Mouse (Mus musculus) urinary bladder, adult 18-20 months (tissue): ENCODE measurements around the gene Tiprl.

Source experiments
- DNase-seq, 2 experiments: peaks; one replicate each; pipeline ENCODE4 v3.0.0; 2022; ENCODE audit warnings: low spot score in 2 of 2, mixed read lengths in 2 of 2

Tiprl gene

DNA sequence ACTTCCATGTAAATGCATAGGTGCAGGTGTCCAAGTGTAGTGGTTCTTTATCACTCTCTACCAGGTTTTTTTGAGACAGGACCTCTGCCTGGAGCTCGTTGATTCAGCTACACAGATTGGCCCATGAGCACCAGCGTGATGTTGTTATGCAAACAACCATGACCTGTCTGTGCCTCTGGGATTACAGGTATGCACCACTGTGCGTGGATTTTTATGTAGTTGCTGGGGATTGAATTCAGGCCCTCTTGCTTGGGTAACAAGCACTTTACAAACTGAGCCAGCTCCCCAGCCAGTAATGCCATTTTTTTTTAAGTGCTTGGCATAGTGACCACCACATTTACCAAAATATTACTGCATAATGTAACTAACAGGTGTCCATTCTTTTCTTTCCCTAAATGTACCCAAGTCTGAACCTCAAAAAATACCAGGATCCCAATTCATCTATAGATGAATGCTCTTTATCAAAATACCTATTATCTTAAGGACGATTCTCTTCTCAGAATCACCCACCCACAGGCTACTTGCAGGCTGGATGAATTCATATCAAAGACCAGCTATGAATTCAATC, 35.3 kb downstream of the Tiprl start:
- DNase-seq = no peak

DNA sequence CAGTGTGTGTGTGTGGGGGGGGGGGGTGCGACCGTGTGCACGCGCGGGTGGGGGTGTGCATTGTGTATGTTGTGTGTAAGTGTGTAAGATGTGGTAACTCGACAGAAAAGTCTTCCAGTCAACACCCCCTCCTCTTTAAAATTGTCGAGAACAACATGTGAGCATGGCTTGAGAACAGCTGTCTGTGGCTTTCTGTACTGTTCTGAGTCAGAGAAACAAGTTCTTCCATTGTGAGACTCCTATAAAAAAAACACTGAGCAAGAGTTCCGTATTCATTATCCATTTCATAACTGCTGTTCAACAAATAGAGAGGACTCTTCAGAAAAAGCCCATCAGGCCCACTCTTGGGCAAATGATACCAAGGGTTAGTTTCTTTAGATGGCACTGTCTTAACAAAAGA, 36.0 kb downstream of the Tiprl start:
- DNase-seq = no peak

DNA sequence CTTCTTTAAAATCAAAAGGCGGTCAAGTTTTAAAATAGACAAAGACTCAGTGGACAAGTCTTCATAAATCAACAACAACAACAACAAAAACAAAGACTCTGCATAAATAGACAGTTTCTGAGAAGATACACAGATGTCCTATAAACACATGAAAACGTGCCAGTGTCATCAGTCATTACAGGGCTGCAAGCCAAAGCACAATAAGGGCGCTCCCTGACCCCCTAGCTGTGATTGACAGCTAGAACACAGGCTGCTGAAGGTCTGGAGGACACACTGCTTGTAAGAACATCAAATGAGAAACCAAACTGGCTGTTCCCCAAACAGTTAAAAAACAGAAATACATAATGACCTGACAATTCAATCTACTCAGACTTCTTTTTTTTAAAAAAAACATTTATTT, 37.2 kb downstream of the Tiprl start:
- no peak for DNase-seq

DNA sequence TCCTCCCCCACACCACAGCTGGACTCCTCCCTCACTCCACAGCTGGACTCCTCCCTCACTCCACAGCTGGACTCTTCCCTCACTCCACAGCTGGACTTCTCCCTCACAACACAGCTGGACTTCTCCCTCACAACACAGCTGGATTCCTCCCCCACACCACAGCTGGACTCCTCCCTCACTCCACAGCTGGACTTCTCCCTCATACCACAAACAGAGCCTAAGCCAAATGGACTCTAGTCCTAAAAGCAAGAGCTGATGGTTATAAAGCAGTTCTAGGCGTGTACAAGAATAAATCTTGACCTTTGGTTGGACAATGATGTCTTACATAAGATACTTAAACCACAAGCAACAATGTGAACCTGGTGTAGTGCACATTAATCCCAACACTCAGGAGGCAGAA, 37.8 kb downstream of the Tiprl start:
- no peak for DNase-seq

DNA sequence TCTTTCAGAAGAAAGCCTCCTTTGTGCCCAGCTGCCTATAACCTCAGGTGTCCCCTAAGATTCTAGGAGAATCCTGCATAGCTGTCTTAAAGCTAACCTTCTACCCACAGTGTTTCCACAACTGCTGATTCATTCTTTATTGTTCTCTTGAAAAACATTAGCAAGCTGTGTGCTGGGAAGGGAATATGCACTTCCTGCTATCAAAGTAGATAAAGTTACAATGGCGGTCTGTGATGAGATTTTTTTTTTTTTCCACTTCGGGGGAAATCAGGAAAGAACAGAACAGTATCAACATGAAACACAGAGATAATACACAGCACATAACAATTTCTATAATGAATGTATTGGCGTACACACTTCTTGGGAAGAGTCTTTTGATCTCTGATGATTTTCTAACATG, 38.9 kb downstream of the Tiprl start:
- DNase-seq = no peak

DNA sequence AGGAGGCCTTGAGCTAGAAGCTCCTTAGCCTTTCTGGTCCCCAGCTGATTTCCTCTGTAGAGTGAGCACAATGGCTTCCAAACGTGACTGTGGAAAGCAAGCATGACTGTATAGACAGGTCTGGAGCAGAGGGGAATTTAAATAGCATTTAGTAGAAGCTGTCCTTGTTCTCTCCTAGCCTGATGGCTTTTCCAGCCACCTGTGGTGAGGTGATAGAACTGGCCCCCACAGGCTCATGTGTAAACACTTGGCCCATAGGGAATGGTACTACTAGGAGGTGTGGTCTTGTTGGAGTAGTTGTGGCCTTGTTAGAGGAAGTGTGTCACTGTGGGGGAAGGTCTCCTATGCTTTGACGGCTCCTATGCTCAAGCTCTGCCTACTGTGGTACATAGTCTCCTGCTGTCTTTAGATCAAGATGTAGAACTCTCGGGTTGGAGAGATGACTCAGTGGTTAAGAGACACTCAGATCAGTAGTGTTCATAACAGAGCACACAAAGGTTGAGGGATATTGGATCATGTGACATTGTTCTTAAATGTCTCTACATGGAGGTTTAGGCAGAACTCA, 41.3 kb downstream of the Tiprl start:
- DNase-seq = no peak

DNA sequence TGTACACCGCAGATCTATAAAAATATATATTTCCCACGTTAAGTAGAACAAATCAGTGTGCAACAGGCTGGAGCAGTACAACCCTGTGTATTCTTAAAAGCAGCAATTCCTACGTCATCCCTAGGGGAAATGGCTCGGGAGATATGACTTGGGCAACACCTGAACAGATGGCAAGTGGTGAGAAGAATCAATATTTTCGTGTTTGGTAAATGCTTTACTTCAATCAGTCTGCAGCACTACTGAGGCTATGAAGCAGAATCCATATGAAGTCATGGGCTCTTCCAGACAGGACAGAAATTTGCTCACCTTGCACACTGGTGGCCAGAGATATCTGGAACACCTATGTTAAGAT, 42.2 kb downstream of the Tiprl start:
- no peak for DNase-seq

DNA sequence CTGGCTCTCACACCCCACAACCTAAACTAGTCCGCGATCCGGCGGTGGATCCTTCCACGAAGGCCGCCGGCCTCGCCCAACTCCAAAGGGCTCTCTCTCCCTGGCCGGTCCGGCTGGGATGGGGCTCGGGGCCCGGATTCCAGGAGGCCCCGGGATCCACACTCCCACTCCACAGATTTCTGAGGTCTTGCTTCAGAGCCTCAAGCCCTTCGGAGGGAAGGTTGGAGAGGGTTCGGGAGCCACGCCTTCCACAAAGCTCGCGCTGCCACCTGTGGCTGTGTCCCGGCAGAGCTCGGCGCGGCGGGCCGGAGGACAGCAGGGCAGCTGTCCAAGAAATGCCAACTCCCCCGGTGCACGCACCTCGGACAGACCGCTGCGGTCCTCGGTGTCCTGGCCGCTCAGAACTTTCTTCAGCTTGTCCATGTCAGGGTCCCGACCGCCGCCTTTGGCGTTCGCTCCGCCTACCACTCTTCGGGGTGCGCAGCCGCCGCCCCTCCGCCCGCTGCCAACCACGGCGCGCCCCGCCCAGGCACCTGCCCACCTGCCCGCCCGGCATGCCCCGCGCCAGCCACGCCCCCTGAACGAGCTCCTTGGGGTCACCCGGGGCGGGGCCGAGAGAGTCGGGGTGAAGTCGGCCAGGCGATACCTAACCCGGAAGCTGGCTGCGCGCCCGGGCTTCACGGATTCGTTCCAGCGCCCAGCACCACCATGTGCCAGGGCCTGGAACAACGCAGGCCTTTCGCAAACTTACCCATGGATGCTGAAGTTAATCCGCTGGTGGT, 42.7 kb downstream of the Tiprl start, which contains the start of gene Sft2d2:
Gene Sft2d2 (minus strand): TSS at position 559 of the 782 bp plus-strand sequence.
- DNase-seq = peak; percentile 79 to 90

DNA sequence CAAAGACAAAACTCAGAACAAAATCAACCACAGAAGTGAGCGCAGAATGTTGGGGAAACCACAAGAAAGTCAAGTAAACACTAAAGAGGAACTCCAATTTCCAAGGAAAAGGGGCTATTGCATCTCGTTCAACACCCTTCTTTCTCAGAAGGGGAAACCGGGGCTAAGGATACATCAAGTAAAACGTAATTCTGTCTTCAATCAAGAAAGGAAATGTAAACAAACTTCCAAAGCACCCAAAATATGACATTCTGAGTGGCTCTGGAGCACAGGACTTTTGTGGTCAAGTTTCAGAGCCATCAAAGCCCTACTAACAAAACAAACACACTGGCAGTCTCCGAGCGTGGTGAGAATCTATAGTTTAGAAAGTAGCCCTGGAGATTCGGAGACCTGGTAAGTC, 43.4 kb downstream of the Tiprl start:
- no peak for DNase-seq

DNA sequence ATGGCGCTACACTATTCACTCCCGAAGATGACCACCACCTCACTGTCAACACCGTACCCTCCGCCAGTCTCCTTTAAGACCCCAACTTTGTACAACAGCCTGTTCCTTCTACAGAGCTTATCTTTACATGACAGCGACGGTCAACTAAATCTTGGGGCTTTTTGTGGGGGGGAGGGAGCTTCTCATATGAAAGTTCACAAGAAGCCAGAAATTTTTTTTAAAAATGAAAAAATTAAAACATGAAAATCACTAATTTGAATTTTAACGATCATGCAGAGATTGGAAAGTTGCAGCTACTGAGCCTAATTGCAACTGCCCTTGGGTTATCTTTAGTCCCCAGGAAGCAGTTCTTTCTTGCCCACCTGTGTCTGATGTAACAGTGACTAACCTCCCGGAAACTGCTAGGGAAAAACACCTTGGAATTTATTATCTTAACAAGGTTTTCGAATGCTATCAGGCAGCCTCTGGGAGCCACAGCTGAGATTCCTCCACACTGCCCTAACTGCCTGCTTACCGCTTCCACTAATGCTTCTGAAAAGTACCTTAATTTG, 44.0 kb downstream of the Tiprl start:
- DNase-seq = no peak

DNA sequence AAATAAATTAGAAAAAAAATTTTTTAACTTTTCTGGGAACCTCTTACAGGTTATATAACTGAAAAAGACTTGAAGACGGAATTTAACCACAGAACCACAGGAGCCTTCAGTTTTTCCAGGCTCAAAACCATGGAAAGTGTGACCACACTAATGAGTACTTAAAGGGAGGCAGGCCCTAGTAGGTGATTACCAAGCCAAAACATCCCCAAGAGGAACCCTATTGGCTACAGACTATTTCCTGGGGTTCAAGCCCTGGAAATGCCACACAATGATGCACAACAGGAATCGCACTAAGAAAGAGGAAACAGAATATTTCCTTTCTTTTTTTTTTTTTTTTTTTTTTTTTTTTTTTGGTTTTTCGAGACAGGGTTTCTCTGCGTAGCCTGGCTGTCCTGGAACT, 44.7 kb downstream of the Tiprl start:
- no peak for DNase-seq

DNA sequence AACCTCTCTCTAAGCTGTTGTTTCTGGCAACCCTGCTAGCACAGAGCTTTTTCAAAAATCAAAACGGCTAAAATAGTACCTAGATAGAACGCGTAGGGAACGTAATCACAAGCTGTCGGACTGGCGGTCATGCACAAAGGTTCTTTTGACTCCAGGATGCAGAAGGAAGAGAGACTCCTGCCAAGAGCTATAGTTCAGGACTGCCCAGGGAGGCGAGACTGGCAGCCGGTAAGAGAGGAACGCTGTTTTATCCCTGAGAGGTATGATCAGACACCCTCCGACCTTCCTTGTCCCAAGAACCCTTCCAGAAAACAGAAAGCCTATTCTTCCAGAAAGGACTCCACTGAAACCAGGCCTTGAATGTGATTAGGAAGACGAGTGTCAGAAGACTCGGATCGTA, 45.2 kb downstream of the Tiprl start:
- no peak for DNase-seq

DNA sequence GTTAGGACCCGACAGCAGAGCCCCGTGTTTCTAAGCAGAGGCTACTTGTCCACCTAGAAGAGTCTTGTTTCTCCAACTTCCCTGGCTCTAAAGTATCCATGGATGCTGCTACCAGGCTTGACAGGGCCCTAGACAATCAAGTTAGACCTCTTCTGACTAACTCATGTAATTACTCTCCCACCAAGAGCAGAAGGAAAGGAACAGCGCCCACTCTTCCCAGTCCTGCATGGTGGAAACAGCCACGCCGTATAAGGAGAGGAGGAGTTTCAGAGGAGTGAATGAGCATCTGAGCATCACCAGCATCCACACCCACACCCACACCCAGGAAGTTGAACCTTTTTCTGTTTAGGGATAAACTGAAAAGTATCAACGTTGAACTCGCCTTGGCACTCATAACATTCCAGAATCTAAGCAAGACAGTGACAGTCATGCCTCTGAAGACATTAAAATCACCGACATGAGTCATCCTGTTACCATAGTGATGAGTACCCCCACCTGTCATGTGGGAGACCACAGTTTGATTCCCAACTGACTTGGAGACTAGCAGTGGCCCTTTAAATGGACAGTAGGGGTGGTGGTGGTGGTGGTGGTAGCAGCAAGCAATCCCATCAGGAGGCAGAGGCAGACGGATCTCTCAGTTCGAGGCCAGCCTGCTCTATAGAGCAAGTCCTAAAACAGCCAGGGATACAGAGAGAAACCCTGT, 46.1 kb downstream of the Tiprl start:
- no peak for DNase-seq

DNA sequence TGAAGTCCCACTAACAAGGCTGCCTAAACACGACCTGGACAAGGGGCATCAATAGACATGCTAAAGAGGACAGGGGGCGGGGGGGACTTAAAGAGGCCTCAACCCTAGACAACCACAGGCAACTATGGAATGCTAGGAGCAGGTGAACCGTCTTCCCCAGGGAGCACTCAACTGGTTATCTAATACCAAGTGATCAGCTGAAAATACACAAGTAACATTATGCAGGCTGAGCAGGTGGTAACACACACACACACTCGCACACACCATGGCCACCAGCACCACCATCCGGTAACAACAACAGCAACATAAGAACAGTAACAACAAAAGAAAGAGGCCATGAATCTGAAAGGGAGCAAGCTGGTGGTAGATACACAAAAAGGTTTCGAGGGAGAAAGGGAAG, 46.7 kb downstream of the Tiprl start:
- DNase-seq = no peak

DNA sequence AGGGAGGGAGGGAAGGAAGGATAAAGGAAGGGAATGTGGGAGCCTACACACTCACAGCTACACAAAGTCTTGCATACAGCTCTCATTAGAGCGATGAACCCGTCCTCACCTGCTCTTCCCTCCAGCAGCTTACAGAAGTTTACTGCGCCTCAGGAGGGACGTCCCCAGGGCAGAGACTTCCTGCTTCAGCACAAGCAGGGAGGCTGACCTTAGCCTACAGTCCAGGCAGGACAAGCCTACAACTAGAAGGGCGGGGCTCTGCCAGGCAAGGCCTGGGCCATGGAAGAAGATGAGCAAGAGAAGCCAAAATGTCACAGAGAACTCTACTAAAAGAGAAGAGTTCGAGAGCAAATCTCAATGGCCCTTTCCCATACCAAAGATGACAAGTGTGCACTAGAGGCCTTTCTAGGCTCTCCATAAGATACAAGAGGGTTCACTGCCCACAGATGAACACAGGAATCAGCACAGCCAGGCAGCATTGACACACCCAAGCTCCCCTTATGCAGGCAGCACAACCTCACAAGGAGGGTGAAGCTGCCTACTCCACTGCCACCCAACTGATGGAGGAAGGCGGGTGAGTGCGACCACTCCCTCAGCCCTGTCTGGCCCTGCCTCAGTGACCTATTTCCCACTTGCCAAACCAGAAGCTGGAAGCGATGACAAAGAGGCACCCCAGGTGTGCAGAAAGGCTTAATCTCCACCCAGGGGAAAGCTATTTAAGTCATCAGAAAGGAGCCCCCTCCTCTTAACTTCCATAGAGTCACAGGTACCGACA, 47.8 kb downstream of the Tiprl start:
- no peak for DNase-seq

DNA sequence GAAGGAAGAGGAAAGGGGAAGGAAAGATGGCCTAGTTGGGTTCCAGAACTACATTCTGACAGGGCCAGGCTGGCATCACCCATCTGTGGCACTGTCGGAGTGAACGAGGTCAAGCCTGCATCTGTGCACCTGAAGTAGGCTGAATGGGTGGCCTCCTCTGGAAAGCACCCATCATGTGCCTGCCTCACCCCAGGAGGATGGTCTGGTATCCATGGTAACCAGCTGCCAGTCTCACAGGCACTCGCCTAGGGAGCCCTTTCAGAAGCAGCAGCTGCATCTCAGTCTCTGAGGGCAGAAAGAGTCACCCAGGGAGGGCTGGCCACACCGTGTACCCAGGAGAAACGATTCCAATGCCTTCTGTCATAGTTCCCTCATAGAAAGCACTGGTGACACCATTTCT, 49.4 kb downstream of the Tiprl start:
- no peak for DNase-seq

DNA sequence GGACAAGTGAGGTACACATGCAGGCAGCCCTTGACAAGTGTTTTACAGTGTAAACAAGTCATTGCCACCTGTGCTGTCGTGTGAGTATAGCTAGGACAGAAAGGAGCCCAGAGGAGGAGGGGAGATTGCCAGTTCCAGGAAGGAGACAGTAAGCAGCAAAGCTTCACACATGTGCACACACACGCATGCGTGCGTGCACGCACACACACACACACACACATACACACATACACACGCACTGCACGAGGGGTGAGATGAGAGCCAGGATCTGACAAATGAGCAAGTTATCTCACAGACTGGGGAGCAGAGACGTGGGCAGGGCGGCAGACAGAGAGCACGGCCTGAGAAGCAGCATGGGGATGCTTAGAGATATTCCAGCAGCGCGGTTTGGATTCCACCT, 50.3 kb downstream of the Tiprl start:
- DNase-seq = no peak

DNA sequence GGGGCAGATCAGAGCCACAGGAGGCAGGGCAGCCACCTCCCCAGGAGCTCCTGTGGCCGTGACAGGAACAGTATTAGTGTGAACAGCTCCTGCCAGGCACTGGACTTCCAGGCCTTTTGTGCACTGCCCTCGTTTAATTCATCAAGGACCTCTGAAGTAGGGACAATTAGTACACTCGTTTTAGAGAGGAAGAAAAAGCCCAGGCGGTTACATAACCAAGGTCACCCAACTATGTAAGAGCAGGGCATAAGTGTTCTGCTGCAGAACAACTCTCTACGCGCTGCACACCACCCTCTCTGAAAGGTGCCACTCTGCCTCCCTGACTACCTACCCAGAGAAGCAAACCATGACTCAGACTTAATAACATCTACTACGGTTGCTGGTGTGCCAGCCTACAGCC, 51.7 kb downstream of the Tiprl start:
- no peak for DNase-seq

DNA sequence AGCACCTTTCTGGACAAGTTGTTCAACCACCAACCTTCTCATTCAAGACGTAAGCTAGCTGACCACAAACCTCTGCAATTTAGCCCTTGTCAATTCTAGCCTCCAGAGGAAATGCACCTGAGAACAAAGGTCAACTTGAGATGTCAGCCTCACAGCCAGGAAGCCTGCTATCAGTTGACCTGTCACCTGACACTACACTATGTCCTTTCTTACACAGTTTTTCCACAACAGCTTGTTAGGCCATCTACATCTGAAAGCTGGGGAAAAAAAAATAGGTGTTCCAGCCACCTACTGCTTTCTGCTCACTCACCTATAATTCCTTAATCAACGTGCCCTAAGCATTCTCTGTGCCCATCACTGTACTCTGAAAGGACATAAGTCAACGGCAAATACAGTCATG, 52.6 kb downstream of the Tiprl start:
- no peak for DNase-seq

DNA sequence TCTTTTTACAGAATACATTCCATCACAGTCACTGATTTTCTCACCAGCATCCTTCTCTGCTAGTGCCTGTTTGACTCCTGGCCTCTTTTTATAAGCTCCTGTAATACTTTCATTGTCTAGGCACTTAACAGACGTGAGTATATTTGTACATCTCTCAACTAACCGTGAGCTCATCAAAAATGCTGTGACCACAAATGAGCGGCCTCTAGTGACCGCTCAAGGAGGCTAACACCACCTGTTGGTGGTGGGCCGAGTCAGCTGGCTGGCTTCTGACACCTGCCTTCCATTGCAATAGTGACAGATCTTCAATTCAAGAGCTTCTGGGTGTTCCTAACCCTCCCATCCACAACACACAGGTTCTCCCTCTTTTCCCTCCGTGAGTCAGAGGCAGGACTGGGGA, 53.4 kb downstream of the Tiprl start:
- no peak for DNase-seq

DNA sequence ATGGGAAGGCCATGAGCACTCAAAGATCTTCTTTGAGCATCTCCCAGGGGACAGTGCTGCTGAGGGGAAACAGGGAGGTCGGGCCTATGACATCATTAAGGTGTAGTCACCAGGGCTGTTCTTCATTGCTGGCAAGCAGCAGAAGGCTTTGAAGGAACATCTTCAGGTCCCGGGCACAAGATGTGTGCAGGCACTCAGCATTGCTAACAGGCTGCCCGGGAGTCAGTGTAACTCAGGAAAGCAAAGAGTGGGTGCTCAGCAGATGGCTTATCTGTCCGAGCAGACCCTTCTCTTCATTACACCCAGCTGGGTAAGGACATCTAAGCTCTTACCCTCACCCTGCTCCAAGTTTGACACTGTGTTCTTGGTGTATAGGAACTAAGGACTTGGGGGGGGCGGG, 57.5 kb downstream of the Tiprl start:
- DNase-seq = no peak

DNA sequence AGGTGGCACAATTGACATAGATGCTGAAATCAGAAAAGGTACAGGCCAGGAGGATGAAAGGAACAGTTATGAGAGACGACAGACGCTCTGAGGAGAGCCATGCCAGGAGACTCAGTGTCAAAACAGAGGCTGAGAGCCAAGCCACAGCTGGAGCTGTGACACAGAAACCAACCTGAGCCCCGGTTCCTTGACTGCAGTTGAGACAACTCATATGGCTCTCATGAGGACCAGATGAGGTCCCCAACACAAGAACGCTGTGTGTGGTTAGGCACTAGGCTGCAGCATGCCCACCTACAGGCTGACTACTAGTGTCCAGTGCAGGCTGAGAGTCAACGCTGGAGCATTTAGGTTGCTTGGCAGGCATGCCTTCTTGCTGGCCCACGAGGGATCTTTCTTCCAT, 58.7 kb downstream of the Tiprl start:
- no peak for DNase-seq
